In the genomic region with DNA sequence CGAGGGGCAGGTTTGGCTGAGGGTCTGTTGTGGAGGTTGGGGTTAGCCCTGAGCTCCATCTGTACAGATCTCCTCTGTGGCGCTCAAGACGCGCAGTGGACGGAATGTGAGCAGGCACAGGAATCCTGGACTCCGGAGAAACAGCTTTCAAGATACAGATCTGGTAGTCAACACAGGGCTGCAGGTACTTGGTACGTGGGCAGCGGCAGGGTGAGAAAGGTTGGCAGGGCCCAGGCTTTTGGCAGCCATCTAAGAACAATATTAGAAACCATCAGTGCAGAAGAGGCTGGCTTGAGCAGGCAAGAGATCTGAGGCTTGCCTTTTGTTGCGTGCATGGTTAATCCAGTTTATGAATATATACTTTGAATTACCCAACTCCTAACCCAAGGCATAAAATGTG, we compare ENCODE assay signal across 24 mouse cellular contexts. TPM values are rescaled to one million over a fixed set of nuclear protein-coding genes. Genes with fewer than 3 reads are reported as not detected.
DNase-seq lines count a peak whose midpoint lies in the region; ATAC-seq and TF ChIP-seq lines count a peak whose summit lies in the region.
"Had no signal": no experiment of that assay in that cellular context is flagged by ENCODE, and none has a peak within 500 bp of the region (broad histone marks: within the 10 kb centered on the region; RNA-seq: fewer than 3 reads in every experiment).

No protein-coding gene starts in this region.

- no peaks in the 10 kb centered on the region for H3K9me3 ChIP-seq in kidney, embryonic 15.5 days (replicated peaks)
- H3K9me3 ChIP-seq in stomach, postnatal 0 days (ENCODE audit: control insufficient read depth, low read length): no peaks in the 10 kb centered on the region
- H3K9me3 ChIP-seq: embryonic facial prominence, embryonic 13.5 days; G1E; heart, embryonic 12.5 days; midbrain, embryonic 12.5 days; stomach, embryonic 15.5 days had no signal

- WGBS in kidney, embryonic 15.5 days: 79% methylated on average over 9 of the region's 9 CpGs
- WGBS in stomach, postnatal 0 days: 62% methylated on average over 9 of the region's 9 CpGs

- 0 out of 2 replicates have a peak, but pooled peaks have one; percentile 22 for ATAC-seq in kidney, embryonic 15.5 days (replicated peaks; ENCODE audit: low FRiP score)
- peak; percentile 53 for ATAC-seq in stomach, postnatal 0 days (ENCODE audit: low FRiP score, low TSS enrichment)
- ATAC-seq: forebrain, embryonic 16.5 days had no signal

- H3K4me2 ChIP-seq in kidney, embryonic 15.5 days: no peak overlapping the region
- H3K4me2 ChIP-seq in stomach, postnatal 0 days (replicated peaks; ENCODE audit: low read depth): no peak overlapping the region
- H3K4me2 ChIP-seq: embryonic facial prominence, embryonic 13.5 days; heart, embryonic 12.5 days; hindbrain, embryonic 14.5 days; midbrain, embryonic 12.5 days; stomach, embryonic 15.5 days had no signal

- H3K36me3 ChIP-seq in kidney, embryonic 15.5 days: peaks cover 9% of the 10 kb centered on the region; the same call in 1 of the 2 replicates
- H3K36me3 ChIP-seq in stomach, postnatal 0 days (ENCODE audit: control insufficient read depth, insufficient read depth, low read length): 0 out of 2 replicates have a peak, but pooled peaks cover 3% of the 10 kb centered on the region
- H3K36me3 ChIP-seq: stomach, embryonic 15.5 days had no signal

- H3K9ac ChIP-seq in kidney, embryonic 15.5 days: no peak overlapping the region
- no peak overlapping the region for H3K9ac ChIP-seq in stomach, postnatal 0 days (ENCODE audit: low read length)
- H3K9ac ChIP-seq: embryonic facial prominence, embryonic 13.5 days; heart, embryonic 12.5 days; hindbrain, embryonic 14.5 days; midbrain, embryonic 12.5 days; stomach, embryonic 15.5 days had no signal

- no peaks in the 10 kb centered on the region for H3K27me3 ChIP-seq in kidney, embryonic 15.5 days
- H3K27me3 ChIP-seq in stomach, postnatal 0 days (ENCODE audit: control insufficient read depth, insufficient read depth, low read length): no peaks in the 10 kb centered on the region
- H3K27me3 ChIP-seq: embryonic facial prominence, embryonic 13.5 days; heart, embryonic 12.5 days; midbrain, embryonic 12.5 days; stomach, embryonic 15.5 days had no signal

- peaks cover 15% of the 10 kb centered on the region; the same call in 1 of the 2 replicates for H3K4me1 ChIP-seq in kidney, embryonic 15.5 days
- H3K4me1 ChIP-seq in stomach, postnatal 0 days (replicated peaks; ENCODE audit: control insufficient read depth, insufficient read depth): no peaks in the 10 kb centered on the region; the same call in 1 of the 2 replicates
- H3K4me1 ChIP-seq: midbrain, embryonic 12.5 days had no signal

- no peak overlapping the region for H3K27ac ChIP-seq in kidney, embryonic 15.5 days
- H3K27ac ChIP-seq in stomach, postnatal 0 days (replicated peaks): no peak overlapping the region
- H3K27ac ChIP-seq: embryonic facial prominence, embryonic 13.5 days; hindbrain, embryonic 14.5 days; midbrain, embryonic 12.5 days had no signal

- H3K4me3 ChIP-seq in kidney, embryonic 15.5 days (replicated peaks): no peak overlapping the region
- H3K4me3 ChIP-seq in stomach, postnatal 0 days (ENCODE audit: low read depth, low read length): no peak overlapping the region
- H3K4me3 ChIP-seq: embryonic facial prominence, embryonic 13.5 days; heart, embryonic 12.5 days; layer of hippocampus, adult 2 months; midbrain, embryonic 12.5 days; stomach, embryonic 15.5 days had no signal

- TF ChIP-seq CTCF in stomach, postnatal 0 days (IDR thresholded peaks at IDR 0.05; ENCODE audit: low read depth): peak; percentile 47

- peak; percentile 34 for DNase-seq in cerebellum, adult 9-11 months
- DNase-seq in cerebellum, adult 9-10 months: no peak
- DNase-seq in urinary bladder, adult 18-20 months (ENCODE audit: low spot score in 2 of 2): peak; percentile 37 to 45
- no peak for DNase-seq in urinary bladder, adult 2 months (ENCODE audit: low spot score)
- peak; percentile 53 for DNase-seq in stomach, postnatal 0 days (ENCODE audit: low spot score)
- DNase-seq in gastrocnemius, postnatal 10 days: no peak
- DNase-seq in layer of hippocampus, postnatal 36 days: no peak
- DNase-seq: adrenal gland, postnatal 14 days; cerebellum, adult 18-20 months; heart, postnatal 36 days; left cerebral cortex, postnatal 4 days; liver; retina, postnatal 1 day; thymus, adult 2 months had no signal

- TF ChIP-seq EP300 in stomach, postnatal 0 days (optimal IDR thresholded peaks at IDR 0.05): no peak

RNA-seq across cellular contexts. Expression of gene Tbpl1, which starts 35.5 kb away (rescaled TPM):
- 32.4 and 36.6 TPM in 2 replicates for polyA plus RNA-seq in urinary bladder, adult 2 months (2012; rRNA removed)
- 74.5 and 75.7 TPM in 2 replicates for polyA plus RNA-seq in kidney, embryonic 15.5 days (2015; fragmentation: Nextera tagmentation; extraction: Ambion mirVana)
- 26.7 and 30.4 TPM in 2 replicates for polyA plus RNA-seq in stomach, postnatal 0 days (2015; fragmentation: Nextera tagmentation; extraction: Ambion mirVana)
- 10 to 100 TPM; 24.2 to 31.1 TPM for total RNA-seq in gastrocnemius, postnatal 10 days (2021)
- 10 to 100 TPM; 68.0 to 75.6 TPM for total RNA-seq in layer of hippocampus, postnatal 36 days (2021)

RNA-seq across cellular contexts. Expression of gene Slc2a12, which starts 51.4 kb away (rescaled TPM):
- 9.4 and 12.5 TPM in 2 replicates for polyA plus RNA-seq in urinary bladder, adult 2 months (2012; rRNA removed)
- 1.9 and 2.9 TPM in 2 replicates for polyA plus RNA-seq in kidney, embryonic 15.5 days (2015; fragmentation: Nextera tagmentation; extraction: Ambion mirVana)
- polyA plus RNA-seq in stomach, postnatal 0 days (2015; fragmentation: Nextera tagmentation; extraction: Ambion mirVana): 0.87 and 1.0 TPM in 2 replicates
- 10 to 100 TPM; 13.1 to 15.9 TPM for total RNA-seq in gastrocnemius, postnatal 10 days (2021)
- 1 to 10 TPM; 4.0 to 4.2 TPM for total RNA-seq in layer of hippocampus, postnatal 36 days (2021)
- total RNA-seq: megakaryocyte progenitor cell, adult 5-6 weeks had no signal
- polyA plus RNA-seq: G1E had no signal

Comparison
In these comparisons a context has a peak if more than half of its experiments do, and no peak if none do; other contexts are left out.
1. DNase-seq: peak in cerebellum, adult 9-11 months (single experiment), urinary bladder, adult 18-20 months (2 of 2) and stomach, postnatal 0 days (single experiment); none in cerebellum, adult 9-10 months (single experiment), urinary bladder, adult 2 months (single experiment), gastrocnemius, postnatal 10 days (single experiment) and layer of hippocampus, postnatal 36 days (0 of 2).